Mouse (Mus musculus): ENCODE results near the gene Slc2a4. TPM values are rescaled to one million over a fixed set of nuclear protein-coding genes. Genes with fewer than 3 reads are reported as not detected.
A peak's percentile ranks its signal among the peaks of the same experiment; 100 is the strongest.

Slc2a4 gene
- polyA plus RNA-seq, 1 experiment, result 14.1 TPM

GRCm38 (mm10) chr11:69899870-69900269, 48.1 kb downstream of the Slc2a4 start:
- peak overlapping the region; percentile 89 for H3K4me2 ChIP-seq (ENCODE audit: low read depth)
- peak overlapping the region; percentile 51 for H3ac ChIP-seq (ENCODE audit: control insufficient read depth, insufficient read length)
- H3K79me2 ChIP-seq (ENCODE audit: control insufficient read depth, insufficient read depth), result no peaks in the 10 kb centered on the region
- H3K27me3 ChIP-seq (ENCODE audit: control insufficient read depth, insufficient read depth, insufficient read length), result no peaks in the 10 kb centered on the region
- TF ChIP-seq TCF3 (IDR thresholded peaks at IDR 0.05; ENCODE audit: insufficient read length, low read depth) (no peak), E2F4 (IDR thresholded peaks at IDR 0.05; ENCODE audit: insufficient read depth) (no peak), POLR2AphosphoS2 (IDR thresholded peaks at IDR 0.05; ENCODE audit: insufficient read length, low read depth) (no peak), MYOG (IDR thresholded peaks at IDR 0.05; ENCODE audit: control insufficient read depth in 1 of 3, insufficient read depth in 1 of 3, insufficient read length in 2 of 3, low read depth in 2 of 3) (no peak), USF1 (IDR thresholded peaks at IDR 0.05; ENCODE audit: low read depth) (no peak), REST (IDR thresholded peaks at IDR 0.05; ENCODE audit: insufficient read depth, insufficient read length) (no peak), MYOD1 (IDR thresholded peaks at IDR 0.05; ENCODE audit: control insufficient read depth in 1 of 3, insufficient read length in 2 of 3, low read depth in 2 of 3) (no peak), CEBPB (IDR thresholded peaks at IDR 0.05; ENCODE audit: insufficient read depth, poor library complexity, severe bottlenecking) (no peak), POLR2A (IDR thresholded peaks at IDR 0.05; ENCODE audit: insufficient read length, low read depth) (no peak), TCF12 (IDR thresholded peaks at IDR 0.05; ENCODE audit: insufficient read depth, poor library complexity, severe bottlenecking) (no peak), MAX (IDR thresholded peaks at IDR 0.05; ENCODE audit: low read depth) (no peak), SRF (IDR thresholded peaks at IDR 0.05; ENCODE audit: control insufficient read depth, insufficient read length, low read depth) (no peak)
- H3K36me3 ChIP-seq (ENCODE audit: control insufficient read depth, insufficient read depth), result peaks cover 5% of the 10 kb centered on the region
- peak overlapping the region; percentile 85 for H3K4me3 ChIP-seq

DNA sequence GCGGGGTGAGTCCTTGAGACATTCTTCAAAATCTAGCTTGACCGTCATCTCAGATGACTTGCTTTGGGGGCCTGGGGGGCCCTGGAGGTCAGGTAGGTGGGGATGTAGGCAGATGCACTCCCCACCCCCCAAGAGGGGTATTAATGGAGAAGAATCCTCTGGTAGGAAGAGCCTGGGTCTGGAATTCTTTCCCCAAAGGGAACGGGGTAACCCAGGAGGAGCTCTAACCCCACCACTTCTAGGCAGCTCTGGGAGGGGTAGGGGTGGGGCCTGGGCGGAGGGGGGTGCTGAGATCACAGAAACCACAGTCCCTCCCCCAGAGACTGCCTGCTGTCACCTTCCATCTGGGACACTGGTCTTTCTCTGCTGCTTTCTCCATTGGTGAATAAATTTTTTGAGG, 52.7 kb downstream of the Slc2a4 start, which contains the start of gene Acap1:
Gene Acap1 (minus strand): TSS at position 249 of the 400 bp plus-strand sequence.
- H3K4me2 ChIP-seq (ENCODE audit: low read depth), result no peak within 1 kb of the TSS
- H3K27me3 ChIP-seq (ENCODE audit: control insufficient read depth, insufficient read depth, insufficient read length), result no peaks in the 10 kb centered on the region
- no peaks in the 10 kb centered on the region for H3K79me2 ChIP-seq (ENCODE audit: control insufficient read depth, insufficient read depth)
- H3K4me3 ChIP-seq, result no peak within 1 kb of the TSS
- TF ChIP-seq TCF3 (IDR thresholded peaks at IDR 0.05; ENCODE audit: insufficient read length, low read depth) (no peak), MAX (IDR thresholded peaks at IDR 0.05; ENCODE audit: low read depth) (no peak), MYOG (IDR thresholded peaks at IDR 0.05; ENCODE audit: control insufficient read depth in 1 of 3, insufficient read depth in 1 of 3, insufficient read length in 2 of 3, low read depth in 2 of 3) (no peak), USF1 (IDR thresholded peaks at IDR 0.05; ENCODE audit: low read depth) (no peak), E2F4 (IDR thresholded peaks at IDR 0.05; ENCODE audit: insufficient read depth) (no peak), SRF (IDR thresholded peaks at IDR 0.05; ENCODE audit: control insufficient read depth, insufficient read length, low read depth) (no peak), CEBPB (IDR thresholded peaks at IDR 0.05; ENCODE audit: insufficient read depth, poor library complexity, severe bottlenecking) (no peak), REST (IDR thresholded peaks at IDR 0.05; ENCODE audit: insufficient read depth, insufficient read length) (no peak), MYOD1 (IDR thresholded peaks at IDR 0.05; ENCODE audit: control insufficient read depth in 1 of 3, insufficient read length in 2 of 3, low read depth in 2 of 3) (no peak), POLR2AphosphoS2 (IDR thresholded peaks at IDR 0.05; ENCODE audit: insufficient read length, low read depth) (no peak), POLR2A (IDR thresholded peaks at IDR 0.05; ENCODE audit: insufficient read length, low read depth) (no peak), TCF12 (IDR thresholded peaks at IDR 0.05; ENCODE audit: insufficient read depth, poor library complexity, severe bottlenecking) (no peak)
- no peaks in the 10 kb centered on the region for H3K36me3 ChIP-seq (ENCODE audit: control insufficient read depth, insufficient read depth)
- H3ac ChIP-seq (ENCODE audit: control insufficient read depth, insufficient read length), result no peak within 1 kb of the TSS

GRCm38 (mm10) chr11:69894671-69895070, 53.3 kb downstream of the Slc2a4 start:
- no peak for TF ChIP-seq MYOG (IDR thresholded peaks at IDR 0.05; ENCODE audit: control insufficient read depth in 1 of 3, insufficient read depth in 1 of 3, insufficient read length in 2 of 3, low read depth in 2 of 3)
- Histone ChIP-seq H3K36me3 (ENCODE audit: control insufficient read depth, insufficient read depth) (no peaks in the 10 kb centered on the region), H3ac (ENCODE audit: control insufficient read depth, insufficient read length) (no peak overlapping the region), H3K79me2 (ENCODE audit: control insufficient read depth, insufficient read depth) (no peaks in the 10 kb centered on the region), H3K4me2 (ENCODE audit: low read depth) (no peak overlapping the region), H3K27me3 (ENCODE audit: control insufficient read depth, insufficient read depth, insufficient read length) (no peaks in the 10 kb centered on the region), H3K4me3 (no peak overlapping the region)

Other genes with a start within 250 kb of the Slc2a4 start
- gene Polr2a, start 189.6 kb downstream of the Slc2a4 start, polyA plus RNA-seq (2012; fragmentation: generic; extraction: Trizol), result 69.5 TPM
- 0.26 TPM for gene Slc35g3, start 186.2 kb downstream of the Slc2a4 start, polyA plus RNA-seq (2012; fragmentation: generic; extraction: Trizol)
- 9.4 TPM for gene Zbtb4, start 182.3 kb downstream of the Slc2a4 start, polyA plus RNA-seq (2012; fragmentation: generic; extraction: Trizol)
- 95.3 TPM for gene Chrnb1, start 152.2 kb downstream of the Slc2a4 start, polyA plus RNA-seq (2012; fragmentation: generic; extraction: Trizol)
- 17.5 TPM for gene Fgf11, start 146.3 kb downstream of the Slc2a4 start, polyA plus RNA-seq (2012; fragmentation: generic; extraction: Trizol)
- 0.61 TPM for gene Tmem102, start 142.6 kb downstream of the Slc2a4 start, polyA plus RNA-seq (2012; fragmentation: generic; extraction: Trizol)
- gene Gm39566, start 132.9 kb downstream of the Slc2a4 start, polyA plus RNA-seq (2012; fragmentation: generic; extraction: Trizol), result 0.02 TPM
- not detected for gene Spem2, start 129.7 kb downstream of the Slc2a4 start, polyA plus RNA-seq (2012; fragmentation: generic; extraction: Trizol)
- gene Spem1, start 126.0 kb downstream of the Slc2a4 start, polyA plus RNA-seq (2012; fragmentation: generic; extraction: Trizol), result 0.05 TPM
- gene Nlgn2, start 110.4 kb downstream of the Slc2a4 start, polyA plus RNA-seq (2012; fragmentation: generic; extraction: Trizol), result 12.8 TPM
- 259 TPM for gene Tmem256, start 109.7 kb downstream of the Slc2a4 start, polyA plus RNA-seq (2012; fragmentation: generic; extraction: Trizol)
- gene Plscr3, start 101.8 kb downstream of the Slc2a4 start, polyA plus RNA-seq (2012; fragmentation: generic; extraction: Trizol), result 91.9 TPM
- gene Tnk1, start 89.5 kb downstream of the Slc2a4 start, polyA plus RNA-seq (2012; fragmentation: generic; extraction: Trizol), result not detected
- not detected for gene Tmem95, start 70.2 kb downstream of the Slc2a4 start, polyA plus RNA-seq (2012; fragmentation: generic; extraction: Trizol)
- 24.5 TPM for gene Kctd11, start 66.8 kb downstream of the Slc2a4 start, polyA plus RNA-seq (2012; fragmentation: generic; extraction: Trizol)
- 1.4 TPM for gene Acap1, start 52.6 kb downstream of the Slc2a4 start, polyA plus RNA-seq (2012; fragmentation: generic; extraction: Trizol)
- 3.0 TPM for gene 2810408A11Rik, start 47.2 kb downstream of the Slc2a4 start, polyA plus RNA-seq (2012; fragmentation: generic; extraction: Trizol)
- gene Neurl4, start 47.1 kb downstream of the Slc2a4 start, polyA plus RNA-seq (2012; fragmentation: generic; extraction: Trizol), result 42.2 TPM
- gene Gps2, start 34.3 kb downstream of the Slc2a4 start, polyA plus RNA-seq (2012; fragmentation: generic; extraction: Trizol), result 38.0 TPM
- 1,243 TPM for gene Eif5a, start 26.2 kb downstream of the Slc2a4 start, polyA plus RNA-seq (2012; fragmentation: generic; extraction: Trizol)
- 0.12 TPM for gene Ybx2, start 12.4 kb downstream of the Slc2a4 start, polyA plus RNA-seq (2012; fragmentation: generic; extraction: Trizol)
- gene Cldn7, start 16.6 kb upstream of the Slc2a4 start, polyA plus RNA-seq (2012; fragmentation: generic; extraction: Trizol), result not detected
- gene Ctdnep1, start 33.0 kb upstream of the Slc2a4 start, polyA plus RNA-seq (2012; fragmentation: generic; extraction: Trizol), result 146 TPM
- gene Elp5, start 34.3 kb upstream of the Slc2a4 start, polyA plus RNA-seq (2012; fragmentation: generic; extraction: Trizol), result 91.5 TPM
- gene Gabarap, start 43.0 kb upstream of the Slc2a4 start, polyA plus RNA-seq (2012; fragmentation: generic; extraction: Trizol), result 530 TPM
- 58.6 TPM for gene Phf23, start 47.6 kb upstream of the Slc2a4 start, polyA plus RNA-seq (2012; fragmentation: generic; extraction: Trizol)
- 24.3 TPM for gene Dvl2, start 52.4 kb upstream of the Slc2a4 start, polyA plus RNA-seq (2012; fragmentation: generic; extraction: Trizol)
- gene Acadvl, start 67.2 kb upstream of the Slc2a4 start, polyA plus RNA-seq (2012; fragmentation: generic; extraction: Trizol), result 130 TPM
- gene Dlg4, start 68.8 kb upstream of the Slc2a4 start, polyA plus RNA-seq (2012; fragmentation: generic; extraction: Trizol), result 26.8 TPM
- 0.06 TPM for gene Asgr1, start 105.9 kb upstream of the Slc2a4 start, polyA plus RNA-seq (2012; fragmentation: generic; extraction: Trizol)
- 0.85 TPM for gene Asgr2, start 144.5 kb upstream of the Slc2a4 start, polyA plus RNA-seq (2012; fragmentation: generic; extraction: Trizol)
- gene Mgl2, start 182.1 kb upstream of the Slc2a4 start, polyA plus RNA-seq (2012; fragmentation: generic; extraction: Trizol), result 1.2 TPM
- 0.13 TPM for gene Clec10a, start 208.0 kb upstream of the Slc2a4 start, polyA plus RNA-seq (2012; fragmentation: generic; extraction: Trizol)